Mouse (Mus musculus) ES-CJ7 (cell line): ENCODE data around the gene Stn1.

ENCODE experiments used
- DNase-seq: peaks from one replicate; pipeline ENCODE4 v3.0.0; 2011; ENCODE audit warnings: low read depth, low spot score

Gene Stn1

DNA sequence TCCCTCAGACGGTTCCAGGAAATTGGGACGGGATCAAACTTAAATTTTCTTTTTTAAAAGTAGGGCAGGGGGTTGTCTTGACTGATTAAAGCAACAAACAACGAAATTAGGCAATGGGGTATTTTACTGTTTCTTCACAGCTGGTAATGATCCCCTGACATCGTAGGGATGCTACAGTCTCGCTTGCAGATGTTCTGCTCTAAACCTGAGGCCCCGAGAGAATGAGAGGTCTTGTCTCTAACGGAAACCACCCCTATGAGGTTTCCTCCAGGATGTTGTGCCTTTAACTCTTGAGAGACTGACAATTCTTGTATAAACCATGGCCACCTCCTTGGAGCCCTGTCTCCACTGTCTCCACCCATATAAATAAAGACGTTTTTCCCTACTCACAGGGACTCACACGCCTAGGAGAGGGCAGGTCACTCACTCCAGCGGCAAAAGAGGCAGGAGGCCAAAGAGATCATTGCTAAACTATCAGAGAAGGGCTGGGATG, at the start of gene Stn1:
TSS of gene Stn1 (minus strand) at position 208 of the 493 bp plus-strand sequence.
- no peak for DNase-seq

DNA sequence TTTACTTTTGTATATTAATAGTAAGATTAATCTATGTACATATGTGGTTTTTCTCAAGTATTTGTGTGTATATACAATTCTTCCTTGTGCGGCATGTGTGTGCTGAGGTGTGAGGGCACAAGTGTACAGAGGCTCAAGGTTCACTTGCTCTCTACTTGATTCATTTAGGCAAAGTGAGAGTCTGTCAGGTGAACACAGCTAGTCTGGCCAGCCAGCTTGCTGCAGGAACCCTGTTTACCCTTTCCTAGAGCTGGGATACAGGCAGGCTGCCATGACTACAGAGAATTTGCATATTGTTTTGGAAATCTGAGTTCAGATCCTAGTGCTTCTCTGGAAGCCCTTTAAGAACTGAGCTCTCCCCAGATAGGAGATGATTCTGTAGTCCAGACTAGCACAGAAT, 49.7 kb upstream of the Stn1 start:
- no peak for DNase-seq

DNA sequence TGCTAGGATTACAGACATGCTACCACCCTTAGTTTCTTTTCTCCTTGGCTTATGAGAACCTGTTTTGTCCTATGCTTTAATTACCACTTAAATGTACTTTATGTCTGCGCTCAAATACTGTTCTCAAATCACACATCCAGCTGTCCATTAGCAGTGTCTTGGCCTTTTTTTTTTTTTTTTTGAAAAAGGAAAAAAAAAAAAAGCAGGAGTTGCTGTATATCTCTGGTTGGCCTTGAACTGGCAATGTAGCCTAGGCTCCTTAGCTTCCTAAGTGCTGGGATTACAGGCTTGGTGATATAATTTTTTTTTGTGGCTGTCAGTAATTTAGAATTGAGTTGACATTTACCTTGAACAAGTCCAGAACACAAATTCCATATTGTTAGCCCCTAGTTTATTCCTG, 48.5 kb upstream of the Stn1 start:
- DNase-seq, result no peak

DNA sequence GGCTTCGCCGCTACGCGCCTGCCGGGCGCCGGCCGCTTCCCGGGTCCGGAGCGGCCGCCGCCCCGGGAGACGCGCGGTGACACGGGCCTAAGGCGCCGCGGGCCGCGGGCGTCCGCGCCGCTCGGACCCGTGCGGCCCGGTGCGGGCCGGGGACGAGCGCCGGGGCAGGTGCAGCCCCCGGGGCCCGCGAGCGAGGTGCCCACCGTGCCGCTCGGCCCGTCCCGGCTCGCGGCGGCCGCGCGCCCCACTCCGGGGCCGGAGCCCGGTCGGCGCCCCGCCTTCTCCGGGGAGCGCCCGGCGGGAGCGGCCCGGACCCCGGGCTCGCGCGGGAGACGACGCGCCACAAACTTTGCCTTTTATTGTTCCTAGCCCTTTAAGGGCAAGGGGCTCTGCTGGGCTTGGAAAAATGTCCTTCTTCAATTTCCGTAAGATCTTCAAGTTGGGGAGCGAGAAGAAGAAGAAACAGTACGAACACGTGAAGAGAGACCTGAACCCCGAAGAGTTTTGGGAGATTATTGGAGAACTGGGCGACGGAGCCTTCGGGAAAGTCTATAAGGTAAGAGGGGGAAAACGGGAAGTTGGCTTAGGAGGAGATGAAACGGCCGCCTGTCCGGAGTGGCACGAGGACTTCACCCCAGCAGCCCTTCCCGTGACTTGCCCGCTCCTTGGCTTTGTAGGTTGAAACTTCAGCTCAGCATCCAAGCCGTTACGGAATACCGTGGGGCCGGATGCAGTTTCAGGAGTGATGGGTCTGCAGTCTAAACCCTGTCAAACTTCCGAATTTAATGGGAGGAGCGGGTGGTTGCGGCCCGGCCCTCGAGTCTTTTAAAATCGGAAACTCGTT, 42.7 kb upstream of the Stn1 start:
- peak; percentile 17 for DNase-seq

DNA sequence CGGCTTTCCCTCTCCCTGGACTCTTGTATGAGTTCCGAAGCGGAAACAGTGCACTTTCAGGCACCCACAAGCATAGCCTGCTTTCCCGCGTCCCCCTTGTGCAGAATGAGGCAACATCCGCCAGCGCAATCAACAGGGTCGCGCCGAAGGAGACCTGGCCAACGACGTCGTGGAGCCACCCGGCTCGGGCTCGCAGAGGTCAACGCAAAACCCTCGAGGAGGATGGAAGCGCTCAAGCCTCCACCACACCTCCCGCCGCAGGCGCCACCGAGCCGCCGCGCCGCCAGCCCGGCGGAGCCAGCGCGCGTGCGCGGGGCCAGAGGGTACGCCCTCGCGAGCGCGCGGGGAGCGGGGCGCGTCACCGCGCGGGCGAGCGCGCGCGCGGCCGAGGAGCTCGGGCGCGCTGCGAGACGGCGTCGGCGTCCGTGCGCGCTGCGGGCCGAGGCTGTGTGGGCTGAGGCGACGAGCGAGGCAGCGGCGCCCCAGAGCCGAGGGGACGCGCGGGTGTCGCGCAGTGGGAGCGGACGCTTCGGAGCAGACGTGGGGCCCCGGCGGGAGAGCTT, 42.0 kb upstream of the Stn1 start, which contains the start of gene Slk:
TSS of gene Slk (plus strand) at position 454 of the 563 bp plus-strand sequence.
- DNase-seq, result peak; percentile 74

DNA sequence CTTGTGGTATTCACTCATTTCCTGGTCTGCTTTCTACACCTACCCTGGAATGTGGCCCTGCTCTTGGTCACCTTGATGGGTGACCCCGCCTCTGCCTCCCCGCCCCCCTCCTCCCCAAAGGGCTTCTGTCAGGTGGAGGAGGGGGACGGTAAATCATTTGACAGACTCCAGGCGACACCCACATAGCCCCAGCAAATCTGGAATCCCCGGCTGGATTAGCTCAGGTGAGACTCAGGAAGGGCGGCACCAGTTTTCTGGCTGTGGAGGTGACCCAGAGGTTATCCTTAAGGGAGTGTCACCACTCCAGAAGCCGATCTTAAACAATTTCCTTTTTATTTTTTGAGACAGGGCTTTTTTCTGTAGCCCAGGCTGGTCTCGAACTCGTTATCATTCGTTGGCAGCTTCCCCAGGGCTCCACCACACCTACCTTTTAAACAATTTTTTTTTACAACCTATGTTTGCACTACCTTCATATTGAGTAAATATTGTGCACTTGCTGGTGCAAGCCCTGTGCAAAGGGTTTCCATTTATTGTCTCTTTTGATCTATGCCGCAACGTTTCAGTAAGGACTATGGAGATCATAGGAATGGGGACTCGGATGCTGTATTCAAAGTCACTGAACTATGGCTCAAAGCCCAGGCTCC, 41.4 kb upstream of the Stn1 start:
- peak; percentile 66 for DNase-seq

DNA sequence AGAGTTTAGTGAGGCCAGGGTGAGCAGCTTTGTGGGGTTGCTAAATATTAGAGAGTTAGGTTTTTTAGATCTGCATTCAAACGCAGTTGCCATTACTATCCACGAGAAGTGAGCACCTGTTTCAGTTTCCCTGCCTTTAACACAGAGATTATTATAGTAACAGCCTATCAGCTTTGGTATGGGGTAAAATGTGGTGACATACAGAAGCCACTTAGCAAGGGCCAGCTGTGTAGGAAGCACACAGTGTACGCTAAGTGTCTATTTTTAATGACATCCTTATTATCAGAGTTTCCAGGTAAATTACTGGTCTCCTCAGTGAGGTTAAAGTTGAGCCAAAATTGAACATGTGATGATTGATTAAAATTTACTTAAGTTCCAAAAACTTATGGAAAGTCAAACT, 36.4 kb upstream of the Stn1 start:
- DNase-seq, result no peak

DNA sequence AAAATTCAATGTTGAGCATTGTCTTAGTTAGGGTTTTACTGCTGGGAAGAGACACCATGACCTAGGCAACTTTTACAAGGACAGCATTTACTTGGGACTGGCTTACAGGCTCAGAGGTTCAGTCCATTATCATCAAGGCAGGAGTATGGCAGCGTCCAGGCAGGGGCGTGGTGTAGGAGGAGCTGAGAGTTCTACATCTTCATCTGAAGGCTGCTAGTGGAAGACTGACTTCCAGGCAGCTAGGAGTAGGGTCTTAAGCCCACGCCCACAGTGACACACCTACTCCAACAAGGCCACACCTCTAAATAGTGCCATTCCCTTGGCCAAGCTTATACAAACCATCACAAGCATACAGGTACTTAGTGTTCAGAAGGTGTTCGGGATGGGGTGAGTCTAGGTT, 34.7 kb upstream of the Stn1 start:
- DNase-seq, result peak; percentile 57

DNA sequence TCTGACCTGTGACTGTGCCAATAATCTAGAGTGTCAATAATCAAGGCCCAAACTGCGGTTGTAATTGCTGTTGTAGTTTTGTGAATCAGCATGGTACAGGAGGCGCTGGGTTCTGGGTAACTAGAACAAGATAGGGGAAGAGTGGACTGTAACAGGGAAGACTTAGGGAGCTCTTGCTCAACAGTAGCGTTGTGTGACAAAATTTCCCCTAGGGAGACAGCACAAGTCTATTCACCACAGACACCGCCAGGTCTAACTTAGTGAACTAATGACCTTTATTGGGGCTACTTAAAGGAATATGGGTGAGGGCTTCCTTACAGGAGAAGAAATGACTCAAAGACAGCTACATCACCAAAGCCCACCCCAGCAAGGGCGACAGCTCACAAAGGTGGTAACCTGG, 32.7 kb upstream of the Stn1 start:
- DNase-seq, result no peak

DNA sequence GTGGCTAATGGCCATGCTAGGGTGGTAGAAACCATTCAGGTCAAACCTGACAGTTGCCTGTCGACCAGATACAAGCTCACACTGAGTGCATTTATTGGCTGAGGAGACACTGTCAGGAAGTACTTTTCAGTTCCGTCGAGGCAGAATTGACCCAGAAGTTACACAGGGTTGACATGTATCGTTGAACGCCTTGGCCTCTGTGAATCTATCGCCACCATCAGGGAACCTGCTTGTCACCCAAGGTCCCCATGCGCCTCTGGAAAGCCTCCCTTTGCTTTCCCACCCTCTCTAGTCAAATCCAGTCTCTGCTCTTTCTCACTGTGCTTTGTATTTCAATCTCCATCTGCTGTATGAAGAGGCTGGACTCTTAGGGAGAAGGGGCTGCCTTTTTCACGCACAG, 28.7 kb upstream of the Stn1 start:
- no peak for DNase-seq

DNA sequence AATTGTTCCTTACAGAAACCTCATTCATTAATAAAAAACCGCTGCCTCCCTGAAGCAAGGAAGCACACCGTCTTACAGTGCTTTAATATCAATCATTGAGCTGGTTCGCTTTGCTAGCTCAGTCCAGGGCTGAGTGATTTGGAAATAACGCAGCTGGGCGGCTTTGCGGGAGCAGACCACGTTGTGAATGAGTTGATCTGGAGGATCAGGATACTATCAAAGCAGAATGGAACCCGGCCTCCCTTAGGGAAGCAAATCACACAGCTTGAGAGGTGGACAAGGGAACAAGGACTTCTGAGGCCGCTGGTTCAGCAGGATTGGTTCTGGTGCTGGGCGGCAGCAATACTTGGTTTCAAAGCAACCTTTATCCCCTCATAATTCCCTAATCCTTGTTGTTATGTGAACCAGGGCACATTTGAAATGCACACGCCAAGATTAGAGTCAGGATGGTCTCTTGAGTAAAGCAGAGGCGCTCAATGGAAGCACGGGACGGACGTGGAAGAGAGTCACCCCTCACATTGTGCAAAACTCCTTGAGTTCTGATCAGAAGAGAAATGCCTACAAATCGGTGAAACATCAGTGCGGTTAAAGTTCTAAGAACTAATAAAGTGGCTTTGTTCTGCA, 27.8 kb upstream of the Stn1 start:
- no peak for DNase-seq

DNA sequence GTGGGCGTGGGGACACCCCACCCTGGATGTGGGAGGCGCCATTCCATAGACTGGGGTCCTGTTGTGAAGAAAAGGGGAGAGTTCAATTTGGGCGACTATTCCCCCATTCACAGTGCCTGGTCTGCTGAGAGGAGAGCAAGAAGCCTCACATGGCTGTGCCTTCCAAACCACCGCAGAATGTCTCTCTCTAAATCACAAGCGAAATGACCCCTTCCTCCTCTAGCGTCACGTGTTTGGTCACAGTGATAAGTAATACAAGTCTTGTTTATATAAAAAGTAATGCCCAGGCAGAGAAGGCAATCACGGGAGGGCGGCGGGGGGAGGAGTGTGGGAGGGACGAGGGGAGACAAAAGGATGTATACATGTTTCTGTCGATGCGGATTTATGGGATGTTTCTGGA, 26.4 kb upstream of the Stn1 start:
- DNase-seq, result no peak

DNA sequence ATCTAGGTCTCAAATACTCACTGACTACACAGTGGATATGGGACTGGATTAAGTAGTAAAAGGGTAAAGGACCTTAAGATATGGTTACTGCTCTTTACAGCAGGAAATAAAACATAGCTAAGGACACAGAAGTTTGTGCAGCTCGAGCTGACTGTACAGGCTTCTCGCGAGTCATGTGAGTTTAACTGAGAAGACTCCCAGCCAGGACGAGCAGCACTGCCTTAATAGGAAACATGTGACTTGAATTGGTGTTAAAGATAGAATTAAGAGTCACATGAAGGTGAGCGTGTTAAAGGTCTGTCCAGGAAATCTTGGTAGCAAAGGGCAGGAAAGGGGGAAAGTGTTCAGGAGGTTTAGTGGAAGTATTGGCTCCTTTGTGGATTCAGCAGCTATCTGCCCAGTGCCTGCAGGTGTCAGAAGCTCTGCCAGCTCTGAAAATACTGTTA, 24.7 kb upstream of the Stn1 start:
- no peak for DNase-seq

DNA sequence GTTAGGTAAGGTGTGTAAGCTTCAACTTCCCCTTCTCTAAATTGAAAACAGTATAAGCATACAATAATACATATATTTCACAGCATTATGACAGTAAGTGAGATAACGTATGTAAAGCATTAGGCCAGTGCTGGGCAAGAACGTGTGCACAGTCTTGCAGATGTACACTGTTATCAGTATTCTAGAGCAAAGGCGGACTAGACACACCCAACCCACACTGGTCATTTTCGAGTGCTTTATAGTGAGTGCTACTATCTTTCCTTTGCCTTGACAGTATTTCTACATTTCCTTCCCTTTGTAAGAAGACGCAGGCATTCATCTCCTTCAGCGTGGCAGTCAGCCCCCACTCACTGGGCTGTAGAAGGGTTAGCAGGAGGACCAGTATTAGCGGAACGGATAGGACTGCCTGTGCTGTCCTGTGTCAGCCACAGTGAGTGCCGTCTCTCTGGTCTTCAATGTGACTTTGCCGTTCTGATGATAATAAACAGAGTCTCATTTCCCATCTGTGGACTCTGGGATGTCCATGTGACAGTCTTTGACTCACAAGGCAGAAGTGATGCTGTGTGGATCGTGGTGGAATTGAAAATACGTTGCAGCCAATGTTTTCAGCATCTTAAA, 23.3 kb upstream of the Stn1 start:
- DNase-seq, result no peak

DNA sequence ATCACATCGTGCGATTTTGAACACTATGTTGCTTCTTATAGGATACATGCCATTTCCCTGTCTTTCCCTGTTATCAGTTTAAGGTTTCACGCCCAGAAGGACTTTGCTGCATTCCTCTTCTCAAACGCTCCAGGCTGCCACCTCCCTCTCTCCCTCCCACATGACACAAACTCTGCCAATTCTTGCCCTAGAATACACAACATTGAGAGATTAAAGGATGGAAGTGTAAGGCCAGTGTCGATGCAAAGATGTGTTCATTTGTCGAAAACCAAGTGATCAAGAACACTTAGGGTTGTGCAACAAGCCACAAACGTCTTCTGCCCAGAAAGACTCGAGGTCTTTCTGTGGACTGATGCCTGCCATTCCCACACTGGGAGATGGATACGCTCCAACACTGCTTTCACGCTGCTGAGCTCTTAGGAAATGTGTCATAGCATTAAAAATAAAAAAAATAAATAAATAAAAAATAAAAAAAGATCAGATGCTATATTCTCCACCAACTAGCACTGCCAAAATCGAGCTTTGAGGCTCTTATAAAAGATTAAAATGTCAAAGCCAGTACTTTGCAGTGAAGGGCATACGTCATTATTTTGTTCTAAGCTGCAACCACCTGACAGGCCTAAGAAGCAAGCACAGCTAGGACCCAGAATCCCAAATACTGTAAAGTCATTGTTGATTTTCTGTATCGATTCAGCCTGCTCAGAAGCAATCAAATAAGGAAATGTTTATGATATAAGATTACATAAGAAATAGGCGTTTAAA, 22.6 kb upstream of the Stn1 start:
- no peak for DNase-seq

DNA sequence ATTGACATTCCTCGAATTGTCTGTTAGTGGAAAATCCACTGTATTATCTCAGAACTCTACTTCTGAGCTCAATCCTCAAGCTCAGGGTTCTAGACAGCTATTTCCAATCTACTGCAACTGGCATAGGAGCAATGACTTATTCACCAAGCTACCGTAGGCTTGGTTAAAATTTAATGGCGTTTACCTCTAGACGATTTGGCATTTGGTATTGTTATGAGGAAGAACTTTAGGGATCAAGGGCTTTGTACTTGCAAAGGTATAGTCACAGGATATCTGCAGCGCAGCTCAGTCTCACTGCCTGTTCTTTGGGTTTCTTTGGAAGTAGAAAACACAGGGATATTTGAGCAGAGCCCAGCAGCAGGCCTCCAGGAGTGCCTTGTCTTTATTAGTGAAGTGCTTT, 21.8 kb upstream of the Stn1 start:
- no peak for DNase-seq

DNA sequence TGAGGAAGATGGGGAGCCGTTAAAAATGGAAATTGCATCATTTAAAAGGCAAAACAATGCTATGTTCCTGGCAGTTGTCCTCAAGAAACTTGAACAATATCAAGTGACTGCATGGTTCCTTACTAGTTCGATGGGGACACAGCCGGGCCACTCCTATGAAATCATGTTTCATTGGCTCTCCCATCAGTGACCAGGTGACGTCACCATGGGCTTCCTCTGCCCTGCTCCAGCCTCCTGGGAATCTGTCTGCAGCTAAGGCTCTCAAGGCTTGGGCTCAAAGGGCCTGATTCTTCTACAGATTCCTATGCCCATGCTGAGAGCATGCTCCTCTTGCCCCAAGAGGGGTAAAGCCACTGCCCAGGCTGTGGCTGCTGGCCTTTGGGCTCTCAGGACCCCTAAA, 12.3 kb upstream of the Stn1 start:
- no peak for DNase-seq

DNA sequence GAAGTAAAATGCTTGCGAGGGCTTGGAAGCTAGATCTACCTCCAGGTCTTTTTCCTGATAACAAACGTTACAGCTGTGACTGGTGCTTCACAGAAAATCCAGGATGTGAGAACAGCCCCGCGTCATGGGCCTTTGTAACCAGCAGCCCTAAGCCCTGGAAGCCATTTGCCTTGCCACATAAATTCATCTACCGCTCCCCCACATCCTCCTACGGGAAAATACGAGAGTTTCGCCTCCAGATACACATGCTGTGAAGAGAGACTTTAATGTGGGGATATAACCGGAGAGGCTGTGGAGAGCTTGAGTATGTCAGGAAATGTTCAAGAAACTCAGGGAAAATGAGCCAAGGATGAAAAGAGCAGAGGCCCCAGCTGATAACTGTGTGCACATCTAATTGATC, 11.9 kb upstream of the Stn1 start:
- DNase-seq, result no peak

DNA sequence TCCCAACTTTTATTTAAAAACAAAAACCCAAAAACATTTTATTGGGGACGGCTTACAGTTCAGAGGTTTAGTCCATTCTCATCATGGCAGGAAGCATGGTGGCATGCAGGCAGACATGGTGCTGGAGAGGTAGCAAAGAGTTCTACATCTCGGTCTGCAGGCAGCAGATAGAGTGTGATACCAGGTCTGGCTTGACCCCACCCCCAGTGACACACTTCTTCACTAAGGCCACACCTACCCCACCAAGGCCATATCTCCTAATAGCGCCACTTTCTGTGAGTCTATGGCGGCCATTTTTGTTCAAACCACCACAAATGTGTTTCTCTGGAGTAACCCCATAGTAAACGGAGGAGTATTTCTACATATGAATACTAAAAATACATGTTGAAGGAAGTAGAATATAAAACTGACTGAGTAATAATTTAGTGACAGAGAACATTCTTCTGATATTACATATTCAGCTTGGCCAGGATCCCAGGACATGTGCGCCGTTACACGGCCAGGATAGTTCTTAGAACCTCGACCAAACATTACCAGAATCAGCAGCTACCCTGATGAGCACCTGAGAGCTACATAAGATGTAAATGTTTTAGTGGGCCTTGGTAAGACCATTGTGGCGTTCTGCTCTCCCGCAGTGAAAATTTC, 11.2 kb upstream of the Stn1 start:
- no peak for DNase-seq

DNA sequence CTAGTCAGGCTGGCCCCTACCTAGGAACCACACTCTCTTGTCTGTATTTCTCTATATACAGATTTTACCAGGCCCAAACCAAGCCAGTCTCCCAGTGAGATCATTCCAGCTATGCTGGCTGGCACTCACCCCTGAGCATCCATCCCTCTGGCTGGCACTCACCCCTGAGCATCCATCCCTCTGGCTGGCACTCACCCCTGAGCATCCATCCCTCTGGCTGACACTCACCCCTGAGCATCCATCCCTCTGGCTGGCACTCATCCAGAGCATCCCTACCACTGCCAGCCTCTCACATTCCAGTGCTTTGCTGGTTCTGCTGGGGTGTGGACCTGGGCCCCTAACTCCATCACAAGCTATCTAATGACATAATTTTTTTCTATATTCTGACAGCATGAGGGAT, 8.2 kb upstream of the Stn1 start:
- no peak for DNase-seq

DNA sequence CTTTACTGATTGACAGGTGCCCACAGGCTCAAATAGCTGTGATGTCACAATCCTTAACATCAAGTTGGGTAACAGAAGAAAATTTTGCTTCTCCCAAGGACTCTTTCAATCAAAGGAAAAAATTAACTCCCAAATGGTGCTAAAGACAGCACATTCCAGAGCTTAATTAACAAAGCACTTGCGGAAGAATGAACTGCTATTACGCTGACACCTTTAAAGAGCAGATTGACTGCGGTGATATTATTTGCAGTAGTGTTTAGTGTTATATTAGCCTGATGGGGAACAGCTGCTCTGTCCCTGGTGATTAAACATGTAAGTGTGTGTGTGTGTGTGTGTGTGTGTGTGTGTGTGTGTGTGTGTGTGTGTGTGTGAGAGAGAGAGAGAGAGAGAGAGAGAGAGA, 7.7 kb upstream of the Stn1 start:
- DNase-seq, result no peak
